Mouse (Mus musculus) spleen, adult 18-20 months (tissue): ENCODE results near the gene Sel1l3.

Experiments
- DNase-seq, 2 experiments: peaks; one replicate each; pipeline ENCODE4 v3.0.0; 2022; ENCODE audit warnings: mixed read lengths in 2 of 2

Sel1l3 gene

GRCm38 (mm10) chr5:53212782-53213710 lies 681 bp downstream of the Sel1l3 start:
- peak in 1 of 2 experiments; percentile 20 for DNase-seq

GRCm38 (mm10) chr5:53212087-53212781 lies 1.5 kb downstream of the Sel1l3 start:
- no peak for DNase-seq

GRCm38 (mm10) chr5:53211241-53211640 lies 2.5 kb downstream of the Sel1l3 start:
- no peak for DNase-seq

GRCm38 (mm10) chr5:53210481-53210880 lies 3.2 kb downstream of the Sel1l3 start:
- no peak for DNase-seq

- no peak for DNase-seq
These were observed 4.0 kb downstream of the Sel1l3 start for GRCm38 (mm10) chr5:53209773-53210172.

- DNase-seq = no peak
These were observed 5.0 kb downstream of the Sel1l3 start for GRCm38 (mm10) chr5:53208731-53209130.

- no peak for DNase-seq
These were observed 7.2 kb downstream of the Sel1l3 start for GRCm38 (mm10) chr5:53206575-53206974.

GRCm38 (mm10) chr5:53202748-53203147 lies 11.0 kb downstream of the Sel1l3 start:
- DNase-seq = no peak

- no peak for DNase-seq
These were observed 12.9 kb downstream of the Sel1l3 start for GRCm38 (mm10) chr5:53200825-53201224.

GRCm38 (mm10) chr5:53198408-53198807 lies 15.3 kb downstream of the Sel1l3 start:
- DNase-seq = no peak

GRCm38 (mm10) chr5:53196387-53197088 lies 17.2 kb downstream of the Sel1l3 start:
- no peak for DNase-seq

GRCm38 (mm10) chr5:53194841-53195240 lies 18.9 kb downstream of the Sel1l3 start:
- DNase-seq = no peak

- DNase-seq = no peak
These were observed 19.3 kb downstream of the Sel1l3 start for GRCm38 (mm10) chr5:53194421-53194820.

GRCm38 (mm10) chr5:53193092-53194030 lies 20.4 kb downstream of the Sel1l3 start:
- DNase-seq = no peak

- no peak for DNase-seq
These were observed 25.1 kb downstream of the Sel1l3 start for GRCm38 (mm10) chr5:53188608-53189007.

- DNase-seq = no peak
These were observed 26.5 kb downstream of the Sel1l3 start for GRCm38 (mm10) chr5:53187245-53187644.

GRCm38 (mm10) chr5:53185803-53186202 lies 27.9 kb downstream of the Sel1l3 start:
- no peak for DNase-seq

GRCm38 (mm10) chr5:53179965-53180364 lies 33.8 kb downstream of the Sel1l3 start:
- no peak for DNase-seq

GRCm38 (mm10) chr5:53176703-53177102 lies 37.0 kb downstream of the Sel1l3 start:
- no peak for DNase-seq

- DNase-seq = no peak
These were observed 37.7 kb downstream of the Sel1l3 start for GRCm38 (mm10) chr5:53176075-53176474.

- DNase-seq = no peak
These were observed 38.5 kb downstream of the Sel1l3 start for GRCm38 (mm10) chr5:53175195-53175594.

- DNase-seq = no peak
These were observed 39.3 kb downstream of the Sel1l3 start for GRCm38 (mm10) chr5:53174461-53174860.
